9 mouse cellular contexts compared by ENCODE assay signal in the genomic region with DNA sequence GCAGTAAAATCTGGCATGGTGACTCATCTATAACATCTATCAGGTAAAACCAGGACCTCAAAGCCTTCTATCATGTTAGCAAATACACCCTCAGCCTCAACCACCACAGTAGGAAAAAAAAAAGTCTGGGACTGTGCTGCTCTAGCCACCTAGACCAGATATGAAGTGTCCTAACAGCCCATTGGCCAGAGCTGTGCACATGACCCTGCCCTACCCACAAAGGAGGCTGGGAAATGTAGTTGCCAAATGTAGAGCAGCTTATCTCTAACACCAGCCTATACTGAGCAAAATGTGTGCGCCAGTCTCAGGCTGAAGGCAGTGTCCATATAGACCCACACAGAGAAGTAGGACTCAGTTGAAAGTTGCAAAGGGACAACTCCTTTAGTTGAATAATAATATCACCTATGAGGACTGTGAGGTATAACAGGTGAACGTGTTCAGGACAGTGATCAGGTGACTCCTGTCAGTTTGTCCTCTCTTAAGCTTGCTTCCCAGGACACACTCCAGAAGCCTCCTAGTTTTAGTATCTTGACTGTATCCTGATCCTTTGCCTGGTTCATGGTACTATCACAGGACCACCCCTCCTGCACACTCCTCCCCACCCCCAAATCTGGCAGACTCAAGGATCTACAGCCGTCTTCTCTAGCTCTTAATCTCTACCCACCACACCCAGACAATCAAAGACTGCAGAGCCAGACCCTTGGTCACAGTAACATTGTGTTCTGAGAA. TPM values are rescaled to one million over a fixed set of nuclear protein-coding genes. Genes with fewer than 3 reads are reported as not detected.
A peak's percentile ranks its signal among the peaks of the same experiment; 100 is the strongest.
DNase-seq lines count a peak whose midpoint lies in the region; ATAC-seq and TF ChIP-seq lines count a peak whose summit lies in the region.
"Had no signal": no experiment of that assay in that cellular context is flagged by ENCODE, and none has a peak within 500 bp of the region (broad histone marks: within the 10 kb centered on the region; RNA-seq: fewer than 3 reads in every experiment).

No protein-coding gene starts in this region.

- H3K4me1 ChIP-seq in limb, embryonic 13.5 days = peaks cover 8% of the 10 kb centered on the region; the same call in 1 of the 2 replicates
- H3K4me1 ChIP-seq in limb, embryonic 10.5 days = peaks cover 9% of the 10 kb centered on the region
- H3K4me1 ChIP-seq in kidney, adult 2 months (ENCODE audit: control insufficient read depth, insufficient read depth, low read length) = no peaks in the 10 kb centered on the region
- H3K4me1 ChIP-seq in liver, adult 2 months (ENCODE audit: control insufficient read depth, insufficient read depth, low read length) = no peaks in the 10 kb centered on the region
- H3K4me1 ChIP-seq in midbrain, embryonic 15.5 days = peaks cover 3% of the 10 kb centered on the region; the same call in 1 of the 2 replicates

- no peaks in the 10 kb centered on the region for H3K79me2 ChIP-seq in liver, adult 2 months (ENCODE audit: control insufficient read depth, insufficient read depth, low read length)

- WGBS in limb, embryonic 13.5 days = 71% methylated on average over 3 of the region's 3 CpGs
- WGBS in limb, embryonic 10.5 days = 74% methylated on average over 3 of the region's 3 CpGs
- WGBS in kidney, adult 2 months = 73% methylated on average over 3 of the region's 3 CpGs
- WGBS in liver, adult 2 months = 56% methylated on average over 3 of the region's 3 CpGs
- WGBS in midbrain, embryonic 15.5 days = 66% methylated on average over 3 of the region's 3 CpGs

- no peak overlapping the region for H3K4me3 ChIP-seq in limb, embryonic 13.5 days
- H3K4me3 ChIP-seq in limb, embryonic 10.5 days = no peak overlapping the region
- H3K4me3 ChIP-seq in kidney, adult 2 months (ENCODE audit: insufficient read depth, low read depth, low read length) = no peak overlapping the region
- no peak overlapping the region for H3K4me3 ChIP-seq in liver, adult 2 months (ENCODE audit: insufficient read depth, low read depth, low read length)
- H3K4me3 ChIP-seq in midbrain, embryonic 15.5 days = no peak overlapping the region

- H3K27me3 ChIP-seq in limb, embryonic 13.5 days = peaks cover 44% of the 10 kb centered on the region
- peaks cover 44% of the 10 kb centered on the region for H3K27me3 ChIP-seq in limb, embryonic 10.5 days (ENCODE audit: low read depth, poor library complexity, severe bottlenecking)
- H3K27me3 ChIP-seq in kidney, adult 2 months (replicated peaks; ENCODE audit: control insufficient read depth, insufficient read depth, low read length) = no peaks in the 10 kb centered on the region
- H3K27me3 ChIP-seq in liver, adult 2 months (ENCODE audit: control insufficient read depth, insufficient read depth, low read length) = 0 out of 2 replicates have a peak, but pooled peaks cover 3% of the 10 kb centered on the region
- peaks cover 29% of the 10 kb centered on the region for H3K27me3 ChIP-seq in midbrain, embryonic 15.5 days (replicated peaks)

- DNase-seq in limb, embryonic 10.5 days (ENCODE audit: low spot score) = no peak
- DNase-seq in cerebellum, postnatal 36 days = peak; percentile 27 to 38
- DNase-seq in heart, adult 9 months (ENCODE audit: low spot score in 2 of 2) = peak; percentile 30 to 59
- DNase-seq in kidney, adult 2 months = peak; percentile 70
- DNase-seq in liver, adult 2 months (ENCODE audit: extremely low read depth, low read depth, low spot score) = peak; percentile 50
- peak; percentile 47 to 69 for DNase-seq in spleen, postnatal 4 days (ENCODE audit: low spot score in 2 of 2)

- no peak overlapping the region for H3K9ac ChIP-seq in limb, embryonic 13.5 days
- no peak overlapping the region for H3K9ac ChIP-seq in liver, adult 2 months (ENCODE audit: low read depth, low read length)
- H3K9ac ChIP-seq in midbrain, embryonic 15.5 days = no peak overlapping the region

- no peak overlapping the region for H3K27ac ChIP-seq in limb, embryonic 13.5 days
- H3K27ac ChIP-seq in limb, embryonic 10.5 days = no peak overlapping the region
- H3K27ac ChIP-seq in kidney, adult 2 months (ENCODE audit: insufficient read depth, low read depth, low read length) = no peak overlapping the region
- H3K27ac ChIP-seq in liver, adult 2 months (replicated peaks; ENCODE audit: insufficient read depth, low read depth, low read length) = no peak overlapping the region
- no peak overlapping the region for H3K27ac ChIP-seq in midbrain, embryonic 15.5 days

- no peaks in the 10 kb centered on the region for H3K9me3 ChIP-seq in limb, embryonic 13.5 days
- no peaks in the 10 kb centered on the region for H3K9me3 ChIP-seq in limb, embryonic 10.5 days (replicated peaks)
- H3K9me3 ChIP-seq in midbrain, embryonic 15.5 days = no peaks in the 10 kb centered on the region

- H3K4me2 ChIP-seq in limb, embryonic 13.5 days (replicated peaks) = no peak overlapping the region
- no peak overlapping the region for H3K4me2 ChIP-seq in midbrain, embryonic 15.5 days

- TF ChIP-seq POLR2A in kidney, adult 2 months (IDR thresholded peaks at IDR 0.05; ENCODE audit: low read depth, low read length) = no peak
- TF ChIP-seq POLR2A in liver, adult 2 months (IDR thresholded peaks at IDR 0.05; ENCODE audit: extremely low read depth, insufficient read depth, low read length) = no peak

- ATAC-seq in limb, embryonic 13.5 days (ENCODE audit: low FRiP score, low read depth) = peak; percentile 81
- peak; percentile 95 for ATAC-seq in midbrain, embryonic 15.5 days (replicated peaks)
- ATAC-seq: Patski had no signal

- no peaks in the 10 kb centered on the region for H3K36me3 ChIP-seq in limb, embryonic 13.5 days
- H3K36me3 ChIP-seq in limb, embryonic 10.5 days = no peaks in the 10 kb centered on the region
- H3K36me3 ChIP-seq in kidney, adult 2 months (ENCODE audit: control insufficient read depth, insufficient read depth, low read length) = no peaks in the 10 kb centered on the region
- H3K36me3 ChIP-seq in liver, adult 2 months (ENCODE audit: control insufficient read depth, insufficient read depth, low read length) = no peaks in the 10 kb centered on the region
- H3K36me3 ChIP-seq in midbrain, embryonic 15.5 days (replicated peaks) = no peaks in the 10 kb centered on the region

- TF ChIP-seq CTCF in kidney, adult 2 months (conservative IDR thresholded peaks at IDR 0.05; ENCODE audit: insufficient read depth, insufficient read length, low read depth, low read length) = no peak
- TF ChIP-seq CTCF in liver, adult 2 months (IDR thresholded peaks at IDR 0.05; ENCODE audit: low read depth, low read length) = no peak

RNA-seq across cellular contexts. Expression of a gene that starts 3.1 kb away (rescaled TPM):
- polyA plus RNA-seq in limb, embryonic 13.5 days (2015; fragmentation: Nextera tagmentation; extraction: Ambion mirVana) = not detected in 2 replicates
- polyA plus RNA-seq in limb, embryonic 10.5 days (2016; fragmentation: Nextera tagmentation; extraction: Ambion mirVana) = not detected in 2 replicates
- not detected in 2 replicates for polyA plus RNA-seq in kidney, adult 2 months (2012; rRNA removed)
- not detected in 2 replicates for total RNA-seq in liver, adult 2 months (2014; rRNA removed)
- polyA plus RNA-seq in liver, adult 2 months (2012; rRNA removed) = not detected in 2 replicates
- 3.7 and 6.3 TPM in 2 replicates for polyA plus RNA-seq in midbrain, embryonic 15.5 days (2015; fragmentation: Nextera tagmentation; extraction: Ambion mirVana)
- polyA plus RNA-seq: Patski had no signal

RNA-seq across cellular contexts. Expression of a gene that starts 26.6 kb away (rescaled TPM):
- 30.3 and 32.9 TPM in 2 replicates for polyA plus RNA-seq in limb, embryonic 13.5 days (2015; fragmentation: Nextera tagmentation; extraction: Ambion mirVana)
- 26.4 and 30.1 TPM in 2 replicates for polyA plus RNA-seq in limb, embryonic 10.5 days (2016; fragmentation: Nextera tagmentation; extraction: Ambion mirVana)
- polyA plus RNA-seq in kidney, adult 2 months (2012; rRNA removed) = 10.4 and 10.5 TPM in 2 replicates
- 6.1 and 6.7 TPM in 2 replicates for total RNA-seq in liver, adult 2 months (2014; rRNA removed)
- 3.9 and 4.1 TPM in 2 replicates for polyA plus RNA-seq in liver, adult 2 months (2012; rRNA removed)
- polyA plus RNA-seq in midbrain, embryonic 15.5 days (2015; fragmentation: Nextera tagmentation; extraction: Ambion mirVana) = 31.3 and 39.0 TPM in 2 replicates

RNA-seq across cellular contexts. Expression of a gene that starts 57.5 kb away (rescaled TPM):
- 89.2 and 89.9 TPM in 2 replicates for polyA plus RNA-seq in limb, embryonic 13.5 days (2015; fragmentation: Nextera tagmentation; extraction: Ambion mirVana)
- 97.2 and 105 TPM in 2 replicates for polyA plus RNA-seq in limb, embryonic 10.5 days (2016; fragmentation: Nextera tagmentation; extraction: Ambion mirVana)
- polyA plus RNA-seq in kidney, adult 2 months (2012; rRNA removed) = 21.0 and 25.2 TPM in 2 replicates
- 9.7 and 10.0 TPM in 2 replicates for total RNA-seq in liver, adult 2 months (2014; rRNA removed)
- polyA plus RNA-seq in liver, adult 2 months (2012; rRNA removed) = 5.0 and 5.6 TPM in 2 replicates
- 64.8 and 67.0 TPM in 2 replicates for polyA plus RNA-seq in midbrain, embryonic 15.5 days (2015; fragmentation: Nextera tagmentation; extraction: Ambion mirVana)
